Mouse (Mus musculus) CH12.LX (cell line): ENCODE results near the gene Sec63. TPM values are rescaled to one million over a fixed set of nuclear protein-coding genes. Genes with fewer than 3 reads are reported as not detected.

Experiments
- DNase-seq: peaks from one replicate; pipeline ENCODE4 v3.0.0-alpha.2; 2013; ENCODE audit errors: extremely low read depth
- H3K27ac ChIP-seq: 2 replicates; pipeline ENCODE4 v1.5.1; 2012; ENCODE audit warnings: low read depth, mild to moderate bottlenecking, control low read depth, moderate library complexity; ENCODE audit not compliant: insufficient read depth
- H3K27me3 ChIP-seq: replicated peaks from 2 replicates; pipeline ENCODE3; 2012; ENCODE audit warnings: inconsistent platforms
- H3K36me3 ChIP-seq, 2 experiments: replicated peaks in 1 of 2; 2 replicates each; pipeline versions ENCODE3 to v1.6.1; 2012; ENCODE audit warnings: inconsistent platforms in 1 of 2, low read length in 1 of 2, mild to moderate bottlenecking in 1 of 2, mixed read lengths in 1 of 2, moderate library complexity in 1 of 2; ENCODE audit not compliant: control insufficient read depth in 1 of 2, insufficient read depth in 1 of 2
- H3K4me1 ChIP-seq, 2 experiments: 2 replicates each; pipeline ENCODE4 v1.6.1; 2012; ENCODE audit warnings: inconsistent platforms in 1 of 2, moderate library complexity in 1 of 2; ENCODE audit not compliant: insufficient read depth in 2 of 2, control insufficient read depth in 1 of 2
- H3K4me2 ChIP-seq: 2 replicates; pipeline ENCODE4 v1.6.1; 2012; ENCODE audit warnings: low read depth, mild to moderate bottlenecking, control low read depth; ENCODE audit not compliant: poor library complexity, insufficient read depth, severe bottlenecking
- H3K4me3 ChIP-seq, 3 experiments: fragments of 150-350 bp in 1 of 3; sonication (generic) in 1 of 3; replicated peaks in 1 of 3; 2 replicates each; pipeline versions ENCODE3 to v1.5.1; 2011 to 2012; ENCODE audit warnings: low read depth in 2 of 3, low read length in 2 of 3, mild to moderate bottlenecking in 2 of 3, moderate library complexity in 2 of 3, control low read depth in 1 of 3, improper control_type of control experiment in 1 of 3, inconsistent platforms in 1 of 3, mixed read lengths in 1 of 3; ENCODE audit not compliant: poor library complexity in 1 of 3
- H3K79me2 ChIP-seq: replicated peaks from 2 replicates; pipeline ENCODE4 v1.6.1; 2012; ENCODE audit warnings: mild to moderate bottlenecking, moderate library complexity; ENCODE audit not compliant: control insufficient read depth, poor library complexity, insufficient read depth, severe bottlenecking; ENCODE audit errors: extremely low read depth
- H3K9ac ChIP-seq: 2 replicates; pipeline ENCODE4 v1.6.1; 2012; ENCODE audit warnings: low read depth, mild to moderate bottlenecking, control low read depth, moderate library complexity; ENCODE audit not compliant: insufficient read depth
- H3K9me3 ChIP-seq: replicated peaks from 2 replicates; pipeline ENCODE3; 2012; ENCODE audit warnings: low read length, inconsistent platforms, mixed read lengths
- CHD1 ChIP-seq: IDR thresholded peaks from 2 replicates; pipeline ENCODE4 v1.6.1; 2012; ENCODE audit warnings: low read depth, low read length, improper control_type of control experiment, inconsistent platforms
- CTCF ChIP-seq, 2 experiments: IDR thresholded peaks in 1 of 2; conservative IDR thresholded peaks in 1 of 2; 2 replicates each; pipeline ENCODE4 v1.5.1; 2011 to 2012; ENCODE audit warnings: low read depth in 2 of 2, low read length in 2 of 2, improper control_type of control experiment in 1 of 2, inconsistent platforms in 1 of 2, mild to moderate bottlenecking in 1 of 2, moderate library complexity in 1 of 2
- ELF1 ChIP-seq: IDR thresholded peaks from 2 replicates; pipeline ENCODE4 v1.6.1; 2014; ENCODE audit warnings: low read depth, mild to moderate bottlenecking, inconsistent platforms, low read length, improper control_type of control experiment
- ETS1 ChIP-seq: conservative IDR thresholded peaks from 2 replicates; pipeline ENCODE4 v1.6.1; 2012; ENCODE audit warnings: low read depth, mild to moderate bottlenecking, inconsistent platforms, low read length, improper control_type of control experiment, moderate library complexity
- IRF4 ChIP-seq: IDR thresholded peaks from 2 replicates; pipeline ENCODE4 v1.6.1; 2014; ENCODE audit warnings: low read depth, mild to moderate bottlenecking, inconsistent platforms, low read length, improper control_type of control experiment
- JUN ChIP-seq: IDR thresholded peaks from 2 replicates; pipeline ENCODE4 v1.6.1; 2011; ENCODE audit warnings: low read depth, mild to moderate bottlenecking, low read length, improper control_type of control experiment, moderate library complexity; ENCODE audit not compliant: insufficient read depth
- JUND ChIP-seq: conservative IDR thresholded peaks from 2 replicates; pipeline ENCODE4 v1.6.1; 2011; ENCODE audit warnings: low read depth, low read length, improper control_type of control experiment
- MAFK ChIP-seq: IDR thresholded peaks from 2 replicates; pipeline ENCODE4 v1.6.1; 2011; ENCODE audit warnings: low read length, improper control_type of control experiment; ENCODE audit not compliant: insufficient replicate concordance
- MAZ ChIP-seq: IDR thresholded peaks from 2 replicates; pipeline ENCODE4 v1.6.1; 2012; ENCODE audit warnings: low read depth, mild to moderate bottlenecking, inconsistent platforms, low read length, improper control_type of control experiment, moderate library complexity
- NRF1 ChIP-seq: IDR thresholded peaks from 2 replicates; pipeline ENCODE4 v1.6.1; 2014; ENCODE audit warnings: low read depth, mild to moderate bottlenecking, inconsistent platforms, low read length, improper control_type of control experiment, moderate library complexity
- PAX5 ChIP-seq: IDR thresholded peaks from 2 replicates; pipeline ENCODE4 v1.6.1; 2012; ENCODE audit warnings: low read length, inconsistent platforms, mixed read lengths
- POLR2AphosphoS2 ChIP-seq: IDR thresholded peaks from 2 replicates; pipeline ENCODE4 v1.6.1; 2011; ENCODE audit warnings: low read depth, low read length, improper control_type of control experiment
- RAD21 ChIP-seq: IDR thresholded peaks from 2 replicates; pipeline ENCODE4 v1.6.1; 2011; ENCODE audit warnings: low read depth, mild to moderate bottlenecking, low read length, improper control_type of control experiment, moderate library complexity
- TBP ChIP-seq: conservative IDR thresholded peaks from 2 replicates; pipeline ENCODE4 v1.6.1; 2011; ENCODE audit warnings: low read depth, low read length, improper control_type of control experiment
- UBTF ChIP-seq: IDR thresholded peaks from 2 replicates; pipeline ENCODE4 v1.6.1; 2012; ENCODE audit warnings: low read depth, mild to moderate bottlenecking, inconsistent platforms, low read length, improper control_type of control experiment, moderate library complexity
- ZC3H11A ChIP-seq: IDR thresholded peaks from 2 replicates; pipeline ENCODE4 v1.6.1; 2012; ENCODE audit warnings: low read depth, mild to moderate bottlenecking, inconsistent platforms, low read length, improper control_type of control experiment
- ZMIZ1 ChIP-seq: IDR thresholded peaks from 2 replicates; pipeline ENCODE4 v1.6.1; 2012; ENCODE audit warnings: low read depth, mild to moderate bottlenecking, inconsistent platforms, low read length, improper control_type of control experiment
- ZNF384 ChIP-seq: IDR thresholded peaks from 2 replicates; pipeline ENCODE4 v1.6.1; 2012; ENCODE audit warnings: low read depth, low read length, improper control_type of control experiment, inconsistent platforms
- dilution Hi-C: fragments of 300-500 bp; cut with MboI; formaldehyde crosslinking; loops from 2 replicates; pipeline ENCODE4 v1.14.3; 2020; ENCODE audit warnings: low sequenced_read_pairs; ENCODE audit not compliant: extremely low pct_unique_long_range_greater_than_20kb, extremely low pct_ligation_motif_present
- in situ Hi-C: fragments of 300-500 bp; cut with MboI; formaldehyde crosslinking; loops from 3 replicates; pipeline ENCODE4 v1.14.3; 2019; ENCODE audit warnings: low sequenced_read_pairs, low pct_ligation_motif_present, low pct_unique_long_range_greater_than_20kb, mixed read lengths
- polyA plus RNA-seq: library from polyadenylated mRNA; unstranded; fragments of >175 nt; gene quantifications from 2 replicates; pipeline ENCODE4 v1.2.1, GENCODE M21; 2012; ENCODE audit warnings: low read depth; ENCODE audit not compliant: insufficient read length
- total RNA-seq, 2 experiments: library from RNA; depleted of rRNA; stranded (reverse); fragments of 300-350 nt in 1 of 2; fragments of >200 nt in 1 of 2; gene quantifications; 2 replicates each; pipeline ENCODE4 v1.2.3; 2012 to 2014

Gene Sec63
- total and polyA plus RNA-seq, 3 experiments = 20.5 to 74.9 (median 26.2) TPM

GRCm38 (mm10) chr10:42860159-42860911 lies 99.0 kb downstream of the Sec63 start, which contains the start of gene Scml4 (continued):
- TF ChIP-seq CHD1 (no peak), MAFK (no peak), ZNF384 (no peak), PAX5 (no peak), ZMIZ1 (no peak), JUND (no peak), CTCF (conservative IDR thresholded peaks at IDR 0.05 in 1 of 2, IDR thresholded peaks at IDR 0.05 in 1 of 2; ENCODE audit: low read depth in 2 of 2, low read length in 2 of 2) (no peak), ZC3H11A (no peak), IRF4 (no peak), POLR2AphosphoS2 (no peak), RAD21 (no peak), UBTF (no peak), TBP (0 out of 2 replicates have a peak, but pooled peaks have one; percentile 33), NRF1 (no peak)
- TF ChIP-seq, all 38 proteins: peak for 5

DNA sequence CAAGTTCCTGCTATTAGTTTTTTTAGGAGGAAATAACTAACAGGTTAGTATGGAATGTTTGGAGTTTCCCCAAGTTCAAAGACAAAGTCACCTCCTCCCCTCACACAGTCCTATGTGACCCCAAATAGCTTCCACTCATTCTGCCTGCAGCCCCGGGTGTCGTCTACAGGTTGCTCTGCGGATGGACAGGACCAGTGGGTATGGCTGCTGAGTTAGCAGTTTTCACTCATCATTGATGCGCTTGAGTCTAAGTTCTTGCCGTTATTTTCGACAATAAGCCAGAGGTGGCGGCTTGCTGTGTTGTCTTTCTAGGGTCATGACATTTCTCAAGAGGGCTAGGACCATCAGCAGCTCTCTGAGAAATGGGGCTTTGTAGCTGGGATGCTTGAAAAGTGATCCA lies 100.2 kb downstream of the Sec63 start:
- Histone ChIP-seq H3K79me2 (no peaks in the 10 kb centered on the region), H3K36me3 (no peaks in the 10 kb centered on the region), H3K4me3 (peak overlapping the region; percentile 54 to 62 (median 55)), H3K9ac (peak overlapping the region; percentile 56; the same call in 1 of the 2 replicates), H3K27me3 (no peaks in the 10 kb centered on the region)
- dilution Hi-C loops = no loop called here
- in situ Hi-C loops = loop anchor here (5.0 kb wide), 1 partner anchor 76 kb away; no protein-coding TSS in a partner anchor
- peak; percentile 33; the same call in 1 of the 2 replicates for TF ChIP-seq ETS1
- no peak for TF ChIP-seq MAZ
- TF ChIP-seq MAFK = peak; percentile 99
- TF ChIP-seq JUN = no peak
- no peak for TF ChIP-seq ELF1
- TF ChIP-seq, all 38 proteins: peak for 2
- Histone ChIP-seq H3K4me2 (peak overlapping the region; percentile 85), H3K27ac (no peak overlapping the region), H3K4me1 (peaks cover 13 to 33% of the 10 kb centered on the region in 2 experiments), H3K9me3 (peaks cover 7% of the 10 kb centered on the region)
- peak; percentile 61 for DNase-seq
